Mouse (Mus musculus) small intestine, adult 2 months (tissue): ENCODE measurements around the gene Ppif.

Experiments used
- CTCF ChIP-seq: fragments of 200-500 bp; IDR thresholded peaks from 2 replicates; pipeline ENCODE4 v1.5.1; 2012; ENCODE audit warnings: low read depth, mild to moderate bottlenecking, control low read depth, inconsistent platforms, low read length, moderate library complexity, mixed read lengths; ENCODE audit not compliant: insufficient replicate concordance, insufficient read length; ENCODE audit errors: extremely low read depth
- POLR2A ChIP-seq: fragments of 200-500 bp; IDR thresholded peaks from 2 replicates; pipeline ENCODE4 v1.6.1; 2012; ENCODE audit warnings: low read depth, mild to moderate bottlenecking, control low read depth, inconsistent platforms, low read length, moderate library complexity

- no peak for TF ChIP-seq CTCF
- TF ChIP-seq POLR2A = no peak
These were observed 42.6 kb downstream of the Ppif start for GRCm38 (mm10) chr14:25736589-25736988.
